ENCODE assay signal across 21 mouse cellular contexts in the genomic region with DNA sequence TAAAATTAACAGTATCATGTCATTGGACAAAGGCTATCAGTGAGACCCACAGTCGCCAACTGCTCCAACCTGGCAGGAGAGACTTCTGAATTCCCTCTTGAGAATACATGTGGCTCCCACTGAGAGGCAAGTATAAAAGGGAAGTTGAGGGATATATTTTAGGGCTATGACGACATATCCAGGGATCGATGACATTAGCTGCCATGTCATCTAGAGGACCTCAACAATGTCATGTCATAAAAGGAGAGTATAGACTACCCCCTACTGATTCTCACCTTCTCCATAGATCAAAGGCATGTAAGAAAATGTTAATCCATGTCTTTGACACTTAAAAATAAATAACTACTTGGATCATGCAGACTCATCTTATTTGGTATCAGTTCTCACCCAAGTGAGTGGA. TPM values are rescaled to one million over a fixed set of nuclear protein-coding genes. Genes with fewer than 3 reads are reported as not detected.
"Had no signal": no experiment of that assay in that cellular context is flagged by ENCODE, and none has a peak within 500 bp of the region (broad histone marks: within the 10 kb centered on the region; RNA-seq: fewer than 3 reads in every experiment).

No protein-coding gene starts in this region.

- H3K27me3 ChIP-seq: liver, embryonic 12.5 days; lung, embryonic 15.5 days; midbrain, embryonic 13.5 days; midbrain, embryonic 15.5 days; neural tube, embryonic 13.5 days; neural tube, embryonic 15.5 days; stomach, embryonic 15.5 days had no signal

- H3K27ac ChIP-seq: liver, embryonic 12.5 days; liver, embryonic 14.5 days; lung, embryonic 15.5 days; macrophage; midbrain, embryonic 13.5 days; midbrain, embryonic 15.5 days; neural tube, embryonic 13.5 days; neural tube, embryonic 15.5 days; stomach, embryonic 15.5 days; stomach, postnatal 0 days had no signal

- H3K9ac ChIP-seq: liver, embryonic 12.5 days; liver, embryonic 14.5 days; lung, embryonic 15.5 days; midbrain, embryonic 13.5 days; midbrain, embryonic 15.5 days; neural tube, embryonic 13.5 days; neural tube, embryonic 15.5 days; stomach, embryonic 15.5 days had no signal

- H3K4me1 ChIP-seq: liver, embryonic 12.5 days had no signal

- H3K4me2 ChIP-seq: liver, embryonic 12.5 days; lung, embryonic 15.5 days; midbrain, embryonic 13.5 days; midbrain, embryonic 15.5 days; neural tube, embryonic 13.5 days; neural tube, embryonic 15.5 days; stomach, embryonic 15.5 days had no signal

- H3K9me3 ChIP-seq: liver, embryonic 12.5 days; lung, embryonic 15.5 days; megakaryocyte, embryonic 14.5 days; midbrain, embryonic 13.5 days; midbrain, embryonic 15.5 days; neural tube, embryonic 13.5 days; neural tube, embryonic 15.5 days; stomach, embryonic 15.5 days had no signal

- H3K36me3 ChIP-seq: liver, embryonic 12.5 days; lung, embryonic 15.5 days; midbrain, embryonic 13.5 days; midbrain, embryonic 15.5 days; neural tube, embryonic 13.5 days; neural tube, embryonic 15.5 days; stomach, embryonic 15.5 days had no signal

- H3K4me3 ChIP-seq: liver, embryonic 12.5 days; lung, embryonic 15.5 days; megakaryocyte, embryonic 14.5 days; midbrain, embryonic 13.5 days; midbrain, embryonic 15.5 days; neural tube, embryonic 13.5 days; neural tube, embryonic 15.5 days; stomach, embryonic 15.5 days had no signal

- ATAC-seq: liver, embryonic 12.5 days; lung, postnatal 0 days; midbrain, embryonic 13.5 days; midbrain, embryonic 15.5 days had no signal

- DNase-seq: lung, adult 2 months; lung, postnatal 14 days; lung, postnatal 36 days; retina, postnatal 1 day; right cerebral cortex, adult 18-20 months; thymus, adult 2 months; thymus, postnatal 25 days; thymus, postnatal 4 days had no signal

RNA-seq across cellular contexts. Expression of a gene that starts 1.2 kb away (rescaled TPM):
- total RNA-seq: monocyte, adult 5-6 weeks had no signal
